Mouse (Mus musculus): Measurements from ENCODE around the gene E130308A19Rik. TPM values are rescaled to one million over a fixed set of nuclear protein-coding genes. Genes with fewer than 3 reads are reported as not detected.

The E130308A19Rik gene
- polyA plus RNA-seq, 1 experiment from 2014 or later: 29.3 TPM

- no peak for TF ChIP-seq CTCF (IDR thresholded peaks at IDR 0.05; ENCODE audit: low read depth)
- no peak for ATAC-seq (ENCODE audit: insufficient read depth)
- Histone ChIP-seq H3K27me3 (ENCODE audit: insufficient read depth, low read length) (no peaks in the 10 kb centered on the region), H3K9ac (no peak overlapping the region), H3K4me3 (ENCODE audit: low read depth, low read length) (no peak overlapping the region), H3K4me2 (no peak overlapping the region), H3K9me3 (ENCODE audit: low read depth, low read length) (no peaks in the 10 kb centered on the region), H3K4me1 (ENCODE audit: insufficient read depth) (no peaks in the 10 kb centered on the region), H3K27ac (ENCODE audit: low read depth) (no peak overlapping the region), H3K36me3 (ENCODE audit: insufficient read depth) (no peaks in the 10 kb centered on the region)
- 95% methylated on average over 1 of the region's 1 CpGs for WGBS
- DNase-seq: no peak
Observed at GRCm38 (mm10) chr4:59587872-59588226, 38.2 kb upstream of the E130308A19Rik start.

- Histone ChIP-seq H3K9me3 (ENCODE audit: low read depth, low read length) (no peaks in the 10 kb centered on the region), H3K4me3 (ENCODE audit: low read depth, low read length) (no peak overlapping the region), H3K9ac (no peak overlapping the region), H3K27ac (ENCODE audit: low read depth) (no peak overlapping the region), H3K4me1 (ENCODE audit: insufficient read depth) (no peaks in the 10 kb centered on the region), H3K4me2 (no peak overlapping the region), H3K36me3 (ENCODE audit: insufficient read depth) (no peaks in the 10 kb centered on the region), H3K27me3 (ENCODE audit: insufficient read depth, low read length) (no peaks in the 10 kb centered on the region)
- WGBS: 58% methylated on average over 2 of the region's 2 CpGs
- no peak for TF ChIP-seq CTCF (IDR thresholded peaks at IDR 0.05; ENCODE audit: low read depth)
- DNase-seq: no peak
- ATAC-seq (ENCODE audit: insufficient read depth): no peak
Observed at GRCm38 (mm10) chr4:59594614-59595013, 31.4 kb upstream of the E130308A19Rik start.

DNA sequence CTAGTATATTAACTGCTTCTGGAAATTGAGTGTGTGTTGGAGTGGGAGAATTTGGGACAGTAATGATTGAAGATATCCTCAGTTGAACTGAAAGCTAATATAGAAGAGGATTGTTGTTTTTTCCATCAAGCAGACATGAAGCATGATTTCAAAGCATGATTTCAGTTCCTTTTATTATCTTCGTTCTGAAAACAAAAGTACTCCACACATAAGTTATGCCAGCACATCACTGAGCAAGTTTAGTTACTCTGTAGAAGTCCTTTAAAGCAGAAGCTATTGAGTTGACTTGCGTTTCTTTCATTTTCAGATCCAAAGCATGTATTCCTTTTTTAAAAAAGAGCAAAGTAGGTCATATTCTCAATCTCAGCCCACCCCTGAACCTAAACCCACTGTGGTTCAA, 29.5 kb upstream of the E130308A19Rik start:
- TF ChIP-seq CTCF (IDR thresholded peaks at IDR 0.05; ENCODE audit: low read depth): no peak
- DNase-seq (no peak), ATAC-seq (ENCODE audit: insufficient read depth) (no peak)
- Histone ChIP-seq H3K27me3 (ENCODE audit: insufficient read depth, low read length) (no peaks in the 10 kb centered on the region), H3K36me3 (ENCODE audit: insufficient read depth) (no peaks in the 10 kb centered on the region), H3K4me2 (no peak overlapping the region), H3K4me1 (ENCODE audit: insufficient read depth) (no peaks in the 10 kb centered on the region), H3K4me3 (ENCODE audit: low read depth, low read length) (no peak overlapping the region), H3K9me3 (ENCODE audit: low read depth, low read length) (no peaks in the 10 kb centered on the region), H3K27ac (ENCODE audit: low read depth) (no peak overlapping the region), H3K9ac (no peak overlapping the region)
- 86% methylated on average over 2 of the region's 2 CpGs for WGBS

- Histone ChIP-seq H3K4me1 (ENCODE audit: insufficient read depth) (no peaks in the 10 kb centered on the region), H3K4me2 (no peak overlapping the region), H3K27ac (ENCODE audit: low read depth) (no peak overlapping the region), H3K27me3 (ENCODE audit: insufficient read depth, low read length) (no peaks in the 10 kb centered on the region), H3K9ac (no peak overlapping the region), H3K9me3 (ENCODE audit: low read depth, low read length) (no peaks in the 10 kb centered on the region), H3K4me3 (ENCODE audit: low read depth, low read length) (no peak overlapping the region), H3K36me3 (ENCODE audit: insufficient read depth) (no peaks in the 10 kb centered on the region)
- no peak for DNase-seq
- 88% methylated on average over 4 of the region's 4 CpGs for WGBS
- no peak for ATAC-seq (ENCODE audit: insufficient read depth)
- TF ChIP-seq CTCF (IDR thresholded peaks at IDR 0.05; ENCODE audit: low read depth): 0 out of 2 replicates have a peak, but pooled peaks have one; percentile 14
Observed at GRCm38 (mm10) chr4:59602704-59603103, 23.3 kb upstream of the E130308A19Rik start.

- no peaks in the 10 kb centered on the region for H3K27me3 ChIP-seq (ENCODE audit: insufficient read depth, low read length)
- no peaks in the 10 kb centered on the region for H3K9me3 ChIP-seq (ENCODE audit: low read depth, low read length)
- no peak overlapping the region for H3K9ac ChIP-seq
- H3K4me2 ChIP-seq: no peak overlapping the region
- no peaks in the 10 kb centered on the region for H3K36me3 ChIP-seq (ENCODE audit: insufficient read depth)
- DNase-seq (no peak), ATAC-seq (ENCODE audit: insufficient read depth) (no peak)
- 69% methylated on average over 3 of the region's 3 CpGs for WGBS
- TF ChIP-seq CTCF (IDR thresholded peaks at IDR 0.05; ENCODE audit: low read depth): no peak
- no peak overlapping the region for H3K4me3 ChIP-seq (ENCODE audit: low read depth, low read length)
- no peak overlapping the region for H3K27ac ChIP-seq (ENCODE audit: low read depth)
- no peaks in the 10 kb centered on the region for H3K4me1 ChIP-seq (ENCODE audit: insufficient read depth)
Observed at GRCm38 (mm10) chr4:59604892-59605291, 21.1 kb upstream of the E130308A19Rik start.

GRCm38 (mm10) chr4:59605501-59605900, 20.5 kb upstream of the E130308A19Rik start:
- H3K9me3 ChIP-seq (ENCODE audit: low read depth, low read length): no peaks in the 10 kb centered on the region
- no peaks in the 10 kb centered on the region for H3K27me3 ChIP-seq (ENCODE audit: insufficient read depth, low read length)
- no peaks in the 10 kb centered on the region for H3K36me3 ChIP-seq (ENCODE audit: insufficient read depth)
- no peak overlapping the region for H3K9ac ChIP-seq
- no peak overlapping the region for H3K4me3 ChIP-seq (ENCODE audit: low read depth, low read length)
- 98% methylated on average over 3 of the region's 3 CpGs for WGBS
- DNase-seq (no peak), ATAC-seq (ENCODE audit: insufficient read depth) (no peak)
- H3K27ac ChIP-seq (ENCODE audit: low read depth): no peak overlapping the region
- no peaks in the 10 kb centered on the region for H3K4me1 ChIP-seq (ENCODE audit: insufficient read depth)
- no peak for TF ChIP-seq CTCF (IDR thresholded peaks at IDR 0.05; ENCODE audit: low read depth)
- H3K4me2 ChIP-seq: no peak overlapping the region

- no peaks in the 10 kb centered on the region for H3K36me3 ChIP-seq (ENCODE audit: insufficient read depth)
- DNase-seq: peak; percentile 69
- no peak overlapping the region for H3K4me2 ChIP-seq
- no peaks in the 10 kb centered on the region for H3K4me1 ChIP-seq (ENCODE audit: insufficient read depth)
- H3K27ac ChIP-seq (ENCODE audit: low read depth): no peak overlapping the region
- no peaks in the 10 kb centered on the region for H3K9me3 ChIP-seq (ENCODE audit: low read depth, low read length)
- H3K27me3 ChIP-seq (ENCODE audit: insufficient read depth, low read length): no peaks in the 10 kb centered on the region
- no peak overlapping the region for H3K4me3 ChIP-seq (ENCODE audit: low read depth, low read length)
- WGBS: 59% methylated on average over 3 of the region's 3 CpGs
- no peak for TF ChIP-seq CTCF (IDR thresholded peaks at IDR 0.05; ENCODE audit: low read depth)
- no peak overlapping the region for H3K9ac ChIP-seq
- ATAC-seq (ENCODE audit: insufficient read depth): peak; percentile 17; the same call in 1 of the 2 replicates
Observed at GRCm38 (mm10) chr4:59610411-59610810, 15.6 kb upstream of the E130308A19Rik start.

DNA sequence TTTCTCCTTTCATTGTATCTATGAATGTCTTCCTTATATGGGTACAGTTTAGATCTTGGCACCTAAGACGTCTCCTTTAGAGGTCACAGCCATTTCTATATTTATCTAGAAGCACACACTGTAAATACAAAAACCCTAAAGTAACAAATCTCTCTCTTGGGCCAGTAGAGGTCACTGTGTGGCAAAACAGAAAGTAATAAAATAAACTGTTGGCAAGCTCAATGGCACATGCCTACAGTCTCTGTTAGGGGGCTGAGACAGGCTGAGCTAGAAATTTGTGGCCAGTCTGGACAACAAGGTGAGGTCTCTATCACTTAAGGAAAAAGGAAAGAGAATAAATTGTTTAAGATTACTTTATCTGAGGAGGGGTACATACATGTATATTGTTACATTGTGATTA, 11.0 kb upstream of the E130308A19Rik start:
- Histone ChIP-seq H3K27ac (ENCODE audit: low read depth) (no peak overlapping the region), H3K4me2 (no peak overlapping the region), H3K4me1 (ENCODE audit: insufficient read depth) (no peaks in the 10 kb centered on the region), H3K9me3 (ENCODE audit: low read depth, low read length) (no peaks in the 10 kb centered on the region), H3K9ac (no peak overlapping the region), H3K27me3 (ENCODE audit: insufficient read depth, low read length) (no peaks in the 10 kb centered on the region), H3K4me3 (ENCODE audit: low read depth, low read length) (no peak overlapping the region), H3K36me3 (ENCODE audit: insufficient read depth) (no peaks in the 10 kb centered on the region)
- peak; percentile 48 for TF ChIP-seq CTCF (IDR thresholded peaks at IDR 0.05; ENCODE audit: low read depth)
- DNase-seq (peak; percentile 69), ATAC-seq (ENCODE audit: insufficient read depth) (no peak)
- WGBS: 17% methylated on average over 1 of the region's 1 CpGs
